Mouse (Mus musculus) NIH3T3 (cell line): ENCODE measurements around the gene Fev.
A peak's percentile ranks its signal among the peaks of the same experiment; 100 is the strongest.

Source experiments
- DNase-seq: peaks from one replicate; pipeline ENCODE4 v3.0.0-alpha.2; 2012; ENCODE audit warnings: low read depth

The Fev gene

GRCm38 (mm10) chr1:74885369-74886042 lies at the start of gene Fev:
Fev (minus strand) TSS chr1:74885419.
- no peak for DNase-seq

GRCm38 (mm10) chr1:74927621-74928296 lies 42.5 kb upstream of the Fev start:
- DNase-seq, result no peak

GRCm38 (mm10) chr1:74926721-74927120 lies 41.5 kb upstream of the Fev start:
- peak; percentile 67 for DNase-seq

- DNase-seq, result peak; percentile 11
Observed at GRCm38 (mm10) chr1:74924464-74924863, 39.2 kb upstream of the Fev start.

GRCm38 (mm10) chr1:74915706-74916105 lies 30.5 kb upstream of the Fev start:
- no peak for DNase-seq

GRCm38 (mm10) chr1:74902191-74902590 lies 17.0 kb upstream of the Fev start:
- no peak for DNase-seq

GRCm38 (mm10) chr1:74901686-74902085 lies 16.5 kb upstream of the Fev start:
- peak; percentile 71 for DNase-seq

- DNase-seq, result no peak
Observed at GRCm38 (mm10) chr1:74900341-74901285, 15.4 kb upstream of the Fev start.

- DNase-seq, result no peak
Observed at GRCm38 (mm10) chr1:74898656-74899431, 13.6 kb upstream of the Fev start.

- DNase-seq, result no peak
Observed at GRCm38 (mm10) chr1:74897976-74898375, 12.8 kb upstream of the Fev start.

GRCm38 (mm10) chr1:74894966-74895365 lies 9.7 kb upstream of the Fev start:
- peak; percentile 76 for DNase-seq

- peak; percentile 78 for DNase-seq
Observed at GRCm38 (mm10) chr1:74893134-74893855, 8.1 kb upstream of the Fev start, which contains the start of gene Cryba2. Cryba2 (minus strand) TSS chr1:74893143.

- no peak for DNase-seq
Observed at GRCm38 (mm10) chr1:74892351-74893133, 7.3 kb upstream of the Fev start.

GRCm38 (mm10) chr1:74891513-74891912 lies 6.3 kb upstream of the Fev start:
- peak; percentile 63 for DNase-seq

GRCm38 (mm10) chr1:74884196-74885141 lies 750 bp downstream of the Fev start:
- DNase-seq, result no peak

GRCm38 (mm10) chr1:74883441-74883840 lies 1.8 kb downstream of the Fev start:
- no peak for DNase-seq

GRCm38 (mm10) chr1:74882828-74883227 lies 2.4 kb downstream of the Fev start:
- no peak for DNase-seq

- DNase-seq, result no peak
Observed at GRCm38 (mm10) chr1:74882055-74882734, 3.0 kb downstream of the Fev start.
